Comparison of ENCODE assay signal across 23 mouse cellular contexts in the genomic region with DNA sequence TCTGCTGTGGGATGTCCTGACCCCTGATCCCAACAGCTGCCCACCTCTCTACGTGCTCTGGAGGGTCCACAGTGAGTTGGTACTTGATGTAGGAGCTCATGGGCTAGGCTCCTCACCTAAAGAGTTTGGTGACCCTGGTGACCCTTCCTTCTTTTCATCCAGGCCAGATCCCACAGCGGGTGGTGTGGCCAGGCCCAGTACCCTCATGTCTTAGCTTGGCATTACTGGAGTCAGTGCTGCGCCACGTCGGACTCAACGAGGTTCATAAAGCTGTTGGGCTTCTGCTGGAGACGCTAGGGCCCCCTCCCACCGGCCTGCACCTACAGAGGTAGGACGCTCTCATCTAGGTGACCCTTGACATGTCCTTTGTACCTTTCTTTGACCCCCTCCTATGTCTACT. TPM values are rescaled to one million over a fixed set of nuclear protein-coding genes. Genes with fewer than 3 reads are reported as not detected.
"Had no signal": no experiment of that assay in that cellular context is flagged by ENCODE, and none has a peak within 500 bp of the region (broad histone marks: within the 10 kb centered on the region; RNA-seq: fewer than 3 reads in every experiment).

No protein-coding gene starts in this region.

- H3K9me3 ChIP-seq: liver, embryonic 13.5 days; megakaryocyte, embryonic 14.5 days; midbrain, embryonic 10.5 days; midbrain, embryonic 13.5 days; neural tube, embryonic 13.5 days; stomach, embryonic 15.5 days had no signal

- H3K9ac ChIP-seq: liver, embryonic 13.5 days; midbrain, embryonic 13.5 days; neural tube, embryonic 13.5 days; stomach, embryonic 15.5 days had no signal

- H3K4me2 ChIP-seq: liver, embryonic 13.5 days; midbrain, embryonic 13.5 days; neural tube, embryonic 13.5 days; stomach, embryonic 15.5 days had no signal

- H3K4me3 ChIP-seq: left cerebral cortex, adult 2 months; liver, embryonic 13.5 days; megakaryocyte, embryonic 14.5 days; midbrain, embryonic 10.5 days; midbrain, embryonic 13.5 days; myocyte; neural tube, embryonic 13.5 days; stomach, embryonic 15.5 days had no signal

- H3K27ac ChIP-seq: liver, embryonic 13.5 days; midbrain, embryonic 10.5 days; midbrain, embryonic 13.5 days; neural tube, embryonic 13.5 days; stomach, embryonic 15.5 days had no signal

- ATAC-seq: midbrain, embryonic 13.5 days; midbrain, embryonic 16.5 days had no signal

- DNase-seq: kidney, adult 9 months; kidney, postnatal 14 days; kidney, postnatal 4 days; layer of hippocampus, postnatal 36 days; liver, embryonic 13.5 days; lung, adult 2 months; lung, postnatal 10 days; retina, postnatal 1 day; right cerebral cortex, postnatal 25 days; spleen, adult 18-20 months; thymus, postnatal 25 days had no signal

- H3K4me1 ChIP-seq: midbrain, embryonic 10.5 days; midbrain, embryonic 13.5 days; neural tube, embryonic 13.5 days; stomach, embryonic 15.5 days had no signal

- H3K27me3 ChIP-seq: liver, embryonic 13.5 days; megakaryocyte, embryonic 14.5 days; midbrain, embryonic 13.5 days; neural tube, embryonic 13.5 days; stomach, embryonic 15.5 days had no signal

RNA-seq across cellular contexts. Expression of gene Creb3l4, which starts 35.9 kb away (rescaled TPM):
- total RNA-seq: layer of hippocampus, postnatal 10 days; left cerebral cortex, postnatal 36 days; monocyte, adult 5-6 weeks; neutrophil, adult 5-6 weeks had no signal
